Mouse (Mus musculus) retina, postnatal 7 days (tissue): ENCODE measurements at regions not wholly inside any gene's neighbourhood (a gene's known extent, or its start where the extent isn't known, plus 50 kb on each side); places are given as distances from the start of the nearest gene placed in this dataset.

ENCODE experiments used
- DNase-seq: peaks from one replicate; pipeline ENCODE4 v3.0.0-alpha.2; 2012; ENCODE audit warnings: low read depth, low spot score

DNA sequence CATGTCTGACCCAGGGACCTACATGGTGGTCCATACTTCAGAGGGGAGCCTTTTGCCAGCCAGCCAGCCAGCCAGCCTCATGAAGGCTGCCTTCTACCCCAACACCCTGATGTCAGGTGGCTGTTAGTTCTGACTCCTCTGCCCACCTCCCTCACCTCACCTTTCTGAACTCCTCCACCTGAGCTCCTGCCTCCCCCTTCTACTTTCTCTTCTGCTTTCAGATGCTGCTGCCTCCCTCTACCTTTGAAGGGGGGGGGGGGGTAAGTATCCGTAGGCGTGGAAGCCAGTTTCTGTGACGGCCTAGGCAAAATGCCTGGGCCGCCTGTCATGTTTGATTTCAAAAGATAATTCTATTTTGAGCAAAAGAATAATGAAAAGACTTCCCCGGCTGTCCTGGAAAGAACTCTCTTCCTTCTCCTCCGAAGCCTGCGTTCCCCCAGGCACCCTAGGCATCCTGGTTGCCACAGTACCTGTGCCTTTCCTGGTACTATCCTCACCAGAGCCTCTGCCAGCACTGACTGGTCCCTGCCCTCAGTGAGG is 241.6 kb upstream of the Hs6st1 start:
- DNase-seq, result no peak

GRCm38 (mm10) chr1:35827471-35827870 is 240.7 kb upstream of the Hs6st1 start:
- no peak for DNase-seq

- DNase-seq, result no peak
Measured at GRCm38 (mm10) chr1:35834180-35834579, 234.0 kb upstream of the Hs6st1 start.

- no peak for DNase-seq
Measured at GRCm38 (mm10) chr1:35836552-35836951, 231.6 kb upstream of the Hs6st1 start.

GRCm38 (mm10) chr1:35838625-35839024 is 229.6 kb upstream of the Hs6st1 start:
- no peak for DNase-seq

DNA sequence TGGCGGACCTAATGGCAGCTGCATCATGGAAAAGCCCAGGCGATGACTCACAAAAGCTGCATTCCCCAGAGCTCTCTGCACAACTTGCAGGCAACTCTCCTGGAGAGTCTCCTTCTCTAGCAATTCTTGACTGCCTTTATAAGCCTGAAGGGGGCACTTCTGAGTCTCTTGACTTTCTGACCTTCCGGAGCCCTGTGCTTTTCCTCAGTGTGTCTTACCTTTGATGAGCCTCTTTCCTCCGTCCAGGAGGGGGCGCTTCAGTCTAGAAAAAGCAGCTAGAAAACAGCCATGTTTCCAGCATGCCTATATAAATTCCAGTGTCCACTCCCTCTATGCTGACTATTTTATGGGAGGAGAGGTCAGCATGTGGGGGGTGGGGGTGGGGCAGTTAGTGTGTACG is 228.8 kb upstream of the Hs6st1 start:
- DNase-seq, result peak; percentile 11

- no peak for DNase-seq
Measured at GRCm38 (mm10) chr1:35841626-35842025, 226.6 kb upstream of the Hs6st1 start.

- no peak for DNase-seq
Measured at GRCm38 (mm10) chr1:35842707-35843106, 225.5 kb upstream of the Hs6st1 start.

DNA sequence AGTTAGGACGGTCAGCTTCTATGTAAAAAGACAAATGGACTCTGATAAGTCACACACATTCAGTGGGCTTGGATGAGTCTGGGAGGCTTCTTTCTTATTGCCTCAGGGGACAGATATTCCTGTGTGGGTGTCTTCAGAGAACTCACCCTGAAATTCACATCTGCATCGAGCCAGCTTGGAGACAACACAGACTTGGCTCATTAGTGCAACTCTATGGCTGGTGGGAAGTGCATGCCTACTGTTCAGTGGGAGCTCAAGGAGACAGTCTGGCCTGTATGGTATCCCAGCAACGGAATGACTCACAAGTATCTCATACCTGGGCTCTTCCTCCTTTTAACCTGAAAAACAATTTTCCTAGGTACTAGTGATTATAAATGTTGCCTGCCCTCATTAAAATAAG is 224.6 kb upstream of the Hs6st1 start:
- DNase-seq, result no peak

GRCm38 (mm10) chr1:35846224-35846936 is 221.8 kb upstream of the Hs6st1 start:
- no peak for DNase-seq

DNA sequence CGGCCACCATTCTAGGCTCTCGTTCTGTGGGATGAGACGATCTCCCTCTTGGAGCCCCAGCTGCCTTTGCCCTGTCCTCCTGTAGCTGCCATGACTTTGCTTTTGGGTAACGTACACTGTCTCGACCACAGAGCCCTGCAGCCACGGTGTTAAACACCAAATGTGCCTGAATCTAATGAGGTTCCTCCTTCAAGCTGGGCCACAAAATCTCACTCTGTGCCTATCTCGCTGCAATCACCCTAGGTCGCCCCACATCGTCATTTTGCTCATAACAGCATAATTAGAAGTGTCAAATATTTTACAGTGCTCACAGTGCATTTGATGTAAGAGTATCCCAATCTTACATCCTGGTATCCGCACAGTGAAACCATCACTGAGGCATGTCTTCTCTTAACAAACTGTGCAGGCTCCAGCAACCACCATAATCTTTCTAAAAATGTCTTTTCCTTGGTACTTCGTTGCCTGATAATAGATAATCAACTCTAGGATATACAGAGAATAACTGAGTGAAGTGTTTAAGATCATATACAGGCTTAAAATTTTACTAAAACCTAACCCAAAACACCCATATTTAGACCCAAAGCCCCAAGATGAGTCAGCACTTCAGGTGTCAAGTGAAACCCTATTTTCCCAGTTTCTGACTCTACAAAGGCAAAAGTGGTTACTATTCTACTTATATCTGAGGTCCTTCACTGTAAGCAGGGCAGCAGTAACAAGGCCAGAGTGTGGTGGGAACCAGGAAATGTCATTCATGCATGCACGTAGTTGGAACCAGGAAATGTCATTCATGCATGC is 219.8 kb upstream of the Hs6st1 start:
- DNase-seq, result no peak

GRCm38 (mm10) chr1:35849406-35850190 is 218.6 kb upstream of the Hs6st1 start:
- no peak for DNase-seq

GRCm38 (mm10) chr1:35850191-35850545 is 218.0 kb upstream of the Hs6st1 start:
- no peak for DNase-seq

GRCm38 (mm10) chr1:35850566-35851085 is 217.6 kb upstream of the Hs6st1 start:
- DNase-seq, result no peak

- DNase-seq, result no peak
Measured at GRCm38 (mm10) chr1:35851681-35852409, 216.4 kb upstream of the Hs6st1 start.

DNA sequence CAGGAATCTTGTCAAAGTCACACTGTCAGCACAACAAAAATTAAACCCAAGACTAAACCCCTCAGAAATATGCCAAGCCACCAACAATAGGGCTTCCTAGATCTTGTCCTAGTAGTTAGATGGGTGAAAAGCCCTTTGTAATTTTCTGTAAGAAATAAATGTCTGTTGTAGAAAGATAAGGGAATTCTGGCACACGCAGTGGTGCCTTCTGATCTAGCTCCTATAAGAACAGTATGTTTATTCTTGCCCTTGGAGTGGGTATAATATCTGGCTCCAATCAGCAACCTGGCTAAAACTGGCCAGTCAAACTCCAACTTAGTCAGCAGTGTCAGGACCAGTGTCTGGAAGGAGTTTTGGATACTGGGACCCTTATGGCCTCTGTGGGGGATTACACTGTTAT is 215.2 kb upstream of the Hs6st1 start:
- DNase-seq, result no peak

DNA sequence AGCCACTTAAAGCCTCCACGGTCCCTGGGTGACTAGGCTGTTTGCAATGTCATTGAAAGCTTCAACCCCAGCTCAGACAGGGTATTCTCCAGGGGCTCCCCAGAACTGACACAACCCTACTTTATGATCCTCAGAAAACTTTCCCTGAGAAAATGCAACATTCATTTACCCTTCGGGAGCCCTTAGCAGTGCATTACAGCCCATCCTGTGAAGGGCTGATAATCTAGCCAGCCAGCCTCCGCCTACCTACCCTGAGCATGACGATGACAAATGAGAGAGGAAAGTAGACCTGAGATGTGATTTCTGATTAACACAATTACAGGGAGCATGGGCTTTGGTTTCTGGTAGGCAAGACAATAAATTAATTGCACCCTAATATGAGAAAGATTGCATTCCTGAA is 212.6 kb upstream of the Hs6st1 start:
- DNase-seq, result no peak

GRCm38 (mm10) chr1:35858342-35858741 is 209.9 kb upstream of the Hs6st1 start:
- no peak for DNase-seq

DNA sequence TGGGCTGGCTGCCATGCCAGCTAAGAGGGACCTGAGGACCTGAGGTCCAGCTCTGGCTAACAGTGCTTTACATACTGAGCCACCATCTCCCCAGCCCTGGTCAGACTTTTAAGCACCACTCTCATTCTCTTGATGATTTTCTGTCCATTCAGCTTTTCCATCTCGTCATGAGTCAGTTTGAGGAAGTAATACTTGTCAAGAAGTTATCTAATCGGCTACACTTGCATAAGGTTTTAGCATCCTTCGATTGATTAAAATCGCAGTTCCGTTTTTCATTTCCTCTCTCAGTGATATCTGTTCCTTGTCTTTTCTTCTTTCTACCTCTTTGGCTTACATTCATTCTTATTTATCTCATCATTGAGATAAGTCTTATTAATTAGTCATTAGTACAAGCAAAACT is 207.4 kb upstream of the Hs6st1 start:
- no peak for DNase-seq

GRCm38 (mm10) chr1:35862196-35862595 is 206.0 kb upstream of the Hs6st1 start:
- no peak for DNase-seq

- no peak for DNase-seq
Measured at GRCm38 (mm10) chr1:35862661-35863060, 205.5 kb upstream of the Hs6st1 start.
